Comparison of ENCODE assay signal across 8 mouse cellular contexts in the genomic region with DNA sequence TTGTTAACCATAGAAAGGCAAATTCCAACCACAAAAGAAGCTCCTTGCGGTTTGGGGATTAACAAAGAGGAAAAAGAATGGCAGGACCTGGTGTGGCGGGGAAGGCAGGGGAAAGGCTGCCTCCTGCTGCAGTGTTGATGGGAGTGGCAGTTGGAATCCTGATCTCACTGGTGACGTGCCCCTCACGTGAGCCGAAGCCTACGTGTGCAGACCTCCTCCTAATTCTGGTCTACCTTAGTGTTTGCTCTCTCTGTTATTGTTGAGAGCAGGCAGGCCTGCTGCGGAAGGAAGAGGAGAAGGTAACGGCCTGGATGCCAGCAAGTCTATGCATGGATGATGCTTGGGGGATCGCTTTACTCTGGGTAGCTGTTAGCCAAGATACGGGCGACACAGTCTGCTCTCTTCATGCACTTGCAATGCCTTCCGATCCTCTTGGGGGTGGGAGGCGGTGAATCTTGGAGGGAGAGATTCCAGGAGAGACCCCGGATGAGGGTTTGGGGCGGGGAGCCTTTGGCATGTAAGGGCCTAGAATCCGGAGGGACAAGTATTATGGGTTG. TPM values are rescaled to one million over a fixed set of nuclear protein-coding genes. Genes with fewer than 3 reads are reported as not detected.
DNase-seq lines count a peak whose midpoint lies in the region; ATAC-seq lines count a peak whose summit lies in the region.

Armcx1 (plus strand) TSS at position 212 of the 557 bp plus-strand sequence.

- H3K36me3 ChIP-seq in forebrain, embryonic 13.5 days (ENCODE audit: poor library complexity, severe bottlenecking): peaks cover 12% of the 10 kb centered on the region; the same call in 1 of the 2 replicates
- H3K36me3 ChIP-seq in liver, embryonic 16.5 days (ENCODE audit: control insufficient read depth, insufficient read depth): no peaks in the 10 kb centered on the region
- peaks cover 8% of the 10 kb centered on the region for H3K36me3 ChIP-seq in neural tube, embryonic 15.5 days

- no peaks in the 10 kb centered on the region for H3K9me3 ChIP-seq in forebrain, embryonic 13.5 days (replicated peaks)
- no peaks in the 10 kb centered on the region for H3K9me3 ChIP-seq in liver, embryonic 16.5 days (replicated peaks; ENCODE audit: control insufficient read depth, low read length)
- no peaks in the 10 kb centered on the region for H3K9me3 ChIP-seq in neural tube, embryonic 15.5 days (replicated peaks)

- H3K4me2 ChIP-seq in forebrain, embryonic 13.5 days: peak within 1 kb of the TSS; percentile 57
- peak within 1 kb of the TSS; percentile 75 for H3K4me2 ChIP-seq in liver, embryonic 16.5 days (ENCODE audit: low read depth, low read length)
- H3K4me2 ChIP-seq in neural tube, embryonic 15.5 days: peak within 1 kb of the TSS; percentile 52

- peak within 1 kb of the TSS; percentile 92 for H3K27ac ChIP-seq in forebrain, embryonic 13.5 days
- H3K27ac ChIP-seq in liver, embryonic 16.5 days (ENCODE audit: low read length): peak within 1 kb of the TSS; percentile 41
- H3K27ac ChIP-seq in neural tube, embryonic 15.5 days (replicated peaks): peak within 1 kb of the TSS; percentile 91

- DNase-seq in ES-CJ7 (ENCODE audit: low read depth, low spot score): peak; percentile 90
- peak; percentile 28 for DNase-seq in c-Kit-positive CD71-positive TER-119-positive erythroid progenitor cells, embryonic 14.5 days (ENCODE audit: low spot score)
- peak; percentile 35 to 51 for DNase-seq in heart, postnatal 14 days
- peak; percentile 21 for DNase-seq in large intestine, adult 2 months (ENCODE audit: low read depth, low spot score)
- DNase-seq in thymus, postnatal 36 days: peak; percentile 30 to 55

- H3K27me3 ChIP-seq in forebrain, embryonic 13.5 days: no peaks in the 10 kb centered on the region
- H3K27me3 ChIP-seq in liver, embryonic 16.5 days (ENCODE audit: control insufficient read depth, insufficient read depth, low read depth, low read length): no peaks in the 10 kb centered on the region
- H3K27me3 ChIP-seq in neural tube, embryonic 15.5 days (replicated peaks): no peaks in the 10 kb centered on the region; the same call in 1 of the 2 replicates

- WGBS in forebrain, embryonic 13.5 days: 22% methylated on average over 16 of the region's 16 CpGs
- 13% methylated on average over 16 of the region's 16 CpGs for WGBS in large intestine, adult 2 months
- WGBS in liver, embryonic 16.5 days (ENCODE audit: insufficient replicate concordance): 13% methylated on average over 16 of the region's 16 CpGs
- 23% methylated on average over 16 of the region's 16 CpGs for WGBS in neural tube, embryonic 15.5 days

- H3K4me3 ChIP-seq in forebrain, embryonic 13.5 days: peak within 1 kb of the TSS; percentile 52
- H3K4me3 ChIP-seq in liver, embryonic 16.5 days (ENCODE audit: low read depth, low read length): peak within 1 kb of the TSS; percentile 56
- H3K4me3 ChIP-seq in neural tube, embryonic 15.5 days (replicated peaks): peak within 1 kb of the TSS; percentile 52

- no peaks in the 10 kb centered on the region for H3K4me1 ChIP-seq in forebrain, embryonic 13.5 days
- no peaks in the 10 kb centered on the region for H3K4me1 ChIP-seq in liver, embryonic 16.5 days (ENCODE audit: control insufficient read depth, low read depth, low read length)
- H3K4me1 ChIP-seq in neural tube, embryonic 15.5 days: 0 out of 2 replicates have a peak, but pooled peaks cover 6% of the 10 kb centered on the region

- peak within 1 kb of the TSS; percentile 71 for H3K9ac ChIP-seq in forebrain, embryonic 13.5 days
- peak within 1 kb of the TSS; percentile 39 for H3K9ac ChIP-seq in liver, embryonic 16.5 days (ENCODE audit: low read depth, low read length)
- H3K9ac ChIP-seq in neural tube, embryonic 15.5 days (replicated peaks): peak within 1 kb of the TSS; percentile 61

- ATAC-seq in forebrain, embryonic 13.5 days: peak; percentile 98
- peak; percentile 80 for ATAC-seq in liver, embryonic 16.5 days (ENCODE audit: low read depth)
- peak; percentile 96 for ATAC-seq in neural tube, embryonic 15.5 days (ENCODE audit: low FRiP score)

- intact Hi-C loops in heart, postnatal 14 days (cut with DNase I): loop anchor here (5.0 kb wide), 1 partner anchor 106 kb away; no protein-coding TSS in a partner anchor

RNA-seq across cellular contexts. Expression of gene Armcx1, which starts in this region (rescaled TPM):
- 57.1 and 62.3 TPM in 2 replicates for polyA plus RNA-seq in forebrain, embryonic 13.5 days (2015; fragmentation: Nextera tagmentation; extraction: Ambion mirVana)
- 1 to 10 TPM; 7.4 to 7.8 TPM for total RNA-seq in heart, postnatal 14 days (2021)
- 0.77 and 1.4 TPM in 2 replicates for polyA plus RNA-seq in large intestine, adult 2 months (2012; rRNA removed)
- polyA plus RNA-seq in liver, embryonic 16.5 days (2015; fragmentation: Nextera tagmentation; extraction: Ambion mirVana): 5.1 and 6.0 TPM in 2 replicates
- polyA plus RNA-seq in neural tube, embryonic 15.5 days (2015; fragmentation: Nextera tagmentation; extraction: Ambion mirVana): 108 and 119 TPM in 2 replicates

Comparison
In these comparisons a context has a peak if more than half of its experiments do, and no peak if none do; other contexts are left out.
1. Peak in every context shown above with its lines: DNase-seq, ATAC-seq, H3K4me3 ChIP-seq and H3K27ac ChIP-seq.
2. DNase-seq: peak in every context shown above with its lines; median percentile 90 in ES-CJ7; 43 in heart, postnatal 14 days; 42 in thymus, postnatal 36 days; 28 in c-Kit-positive CD71-positive TER-119-positive erythroid progenitor cells, embryonic 14.5 days; 21 in large intestine, adult 2 months.
3. H3K27ac ChIP-seq: peak in every context shown above with its lines; median percentile 92 in forebrain, embryonic 13.5 days; 91 in neural tube, embryonic 15.5 days; 41 in liver, embryonic 16.5 days.